Mouse (Mus musculus) hindbrain, postnatal 0 days (tissue): ENCODE results near the gene AC129217.1. TPM values are rescaled to one million over a fixed set of nuclear protein-coding genes. Genes with fewer than 3 reads are reported as not detected.

ENCODE experiments used
- ATAC-seq: fragments of 200-750 bp; cut with Nextera tagmentation; 2 replicates; pipeline ENCODE4 v1.8.0; 2017; ENCODE audit warnings: mild to moderate bottlenecking, moderate TSS enrichment, moderate library complexity
- DNase-seq: peaks from one replicate; pipeline ENCODE4 v3.0.0-alpha.2; 2015; ENCODE audit warnings: low spot score
- H3K27ac ChIP-seq: fragments of 300-500 bp; sonication (generic); 2 replicates; pipeline ENCODE4 v1.5.1; 2014; ENCODE audit warnings: mild to moderate bottlenecking
- H3K27me3 ChIP-seq: fragments of 300-500 bp; sonication (generic); 2 replicates; pipeline ENCODE4 v1.6.1; 2014; ENCODE audit warnings: low read length, mixed read lengths; ENCODE audit not compliant: insufficient read depth
- H3K36me3 ChIP-seq: fragments of 300-500 bp; sonication (generic); 2 replicates; pipeline ENCODE4 v1.6.1; 2014; ENCODE audit warnings: low read length, mixed read lengths; ENCODE audit not compliant: insufficient read depth
- H3K4me1 ChIP-seq: fragments of 300-500 bp; sonication (generic); 2 replicates; pipeline ENCODE4 v1.6.1; 2014; ENCODE audit warnings: antibody characterized with exemption, low read length, mixed read lengths; ENCODE audit not compliant: insufficient read depth
- H3K4me2 ChIP-seq: fragments of 300-500 bp; sonication (generic); 2 replicates; pipeline ENCODE4 v1.6.1; 2014; ENCODE audit warnings: low read depth, mild to moderate bottlenecking, low read length, moderate library complexity, mixed read lengths
- H3K4me3 ChIP-seq: fragments of 300-500 bp; sonication (generic); 2 replicates; pipeline ENCODE4 v1.5.1; 2014; ENCODE audit warnings: low read length
- H3K9ac ChIP-seq: fragments of 300-500 bp; sonication (generic); replicated peaks from 2 replicates; pipeline ENCODE4 v1.6.1; 2014; ENCODE audit warnings: mild to moderate bottlenecking, low read length, moderate library complexity, mixed read lengths
- H3K9me3 ChIP-seq: fragments of 300-500 bp; sonication (generic); 2 replicates; pipeline ENCODE4 v1.6.1; 2016; ENCODE audit warnings: low read length, mixed read lengths
- CTCF ChIP-seq: IDR thresholded peaks from 2 replicates; pipeline ENCODE4 v1.5.1; 2016; ENCODE audit warnings: antibody characterized with exemption, control low read depth, low read depth
- WGBS: fragments of 180-500 bp; shearing (Covaris S2); extraction: QIAGEN DNeasy Blood & Tissue Kit; methylation state at CpG from one replicate; pipeline ENCODE4 v1.1.7; 2014; 5-methylcytosine and 5-hydroxymethylcytosine counted together
- polyA plus RNA-seq: library from polyadenylated mRNA; unstranded; fragments of >200 nt; fragmentation: Nextera tagmentation; extraction: Ambion mirVana; gene quantifications from 2 replicates; pipeline ENCODE4 v1.2.1, GENCODE M21; 2015
- total RNA-seq: library from RNA; depleted of rRNA; stranded (reverse); fragments of >200 nt; gene quantifications from 2 replicates; pipeline ENCODE4 v1.2.3, GENCODE M21; 2014; rRNA removed

The AC129217.1 gene
- total RNA-seq = not detected in 2 replicates
- polyA plus RNA-seq = not detected in 2 replicates

DNA sequence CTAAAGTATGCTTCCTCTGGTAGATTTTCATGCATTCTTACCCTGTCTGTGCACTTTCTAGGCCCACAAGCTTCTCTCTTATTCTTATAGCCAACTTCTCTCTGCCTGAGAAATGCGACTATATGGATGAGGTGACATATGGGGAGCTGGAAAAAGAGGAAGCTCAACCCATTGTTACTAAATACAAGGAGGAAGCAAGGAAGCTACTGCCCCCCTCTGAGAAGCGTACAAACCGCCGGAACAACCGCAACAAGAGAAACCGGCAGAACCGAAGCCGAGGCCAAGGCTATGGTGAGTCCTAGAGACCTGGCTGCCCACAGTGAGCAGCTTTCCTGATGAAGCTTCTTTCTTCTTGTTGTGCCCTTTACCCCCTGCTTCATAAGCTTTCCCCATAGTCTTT lies at the start of gene AC129217.1:
Gene AC129217.1, plus strand, starts transcription at position 114 of the 400 bp plus-strand sequence.
- no peak within 1 kb of the TSS for H3K9ac ChIP-seq
- DNase-seq = no peak
- 87% methylated on average over 8 of the region's 8 CpGs for WGBS
- H3K4me3 ChIP-seq = no peak within 1 kb of the TSS
- no peak for ATAC-seq
- peaks cover 83% of the 10 kb centered on the region for H3K36me3 ChIP-seq
- no peak within 1 kb of the TSS for H3K27ac ChIP-seq
- no peaks in the 10 kb centered on the region for H3K27me3 ChIP-seq
- H3K4me1 ChIP-seq = no peaks in the 10 kb centered on the region
- no peak within 1 kb of the TSS for H3K4me2 ChIP-seq
- no peaks in the 10 kb centered on the region for H3K9me3 ChIP-seq
- no peak for TF ChIP-seq CTCF

GRCm38 (mm10) chr19:8786008-8786781 lies 43.4 kb upstream of the AC129217.1 start, which contains the start of gene Taf6l:
Taf6l (minus strand) TSS chr19:8786417.
- H3K4me1 ChIP-seq = no peaks in the 10 kb centered on the region
- H3K9ac ChIP-seq = peak within 1 kb of the TSS; percentile 55
- under 1% methylated on average over 32 of the region's 32 CpGs for WGBS
- DNase-seq = peak; percentile 97
- peak within 1 kb of the TSS; percentile 57 for H3K4me3 ChIP-seq
- peaks cover 17% of the 10 kb centered on the region; the same call in 1 of the 2 replicates for H3K36me3 ChIP-seq
- TF ChIP-seq CTCF = peak; percentile 63
- H3K9me3 ChIP-seq = no peaks in the 10 kb centered on the region
- H3K27ac ChIP-seq = peak within 1 kb of the TSS; percentile 64; the same call in 1 of the 2 replicates
- ATAC-seq = peak; percentile 100
- H3K27me3 ChIP-seq = no peaks in the 10 kb centered on the region
- H3K4me2 ChIP-seq = peak within 1 kb of the TSS; percentile 61

DNA sequence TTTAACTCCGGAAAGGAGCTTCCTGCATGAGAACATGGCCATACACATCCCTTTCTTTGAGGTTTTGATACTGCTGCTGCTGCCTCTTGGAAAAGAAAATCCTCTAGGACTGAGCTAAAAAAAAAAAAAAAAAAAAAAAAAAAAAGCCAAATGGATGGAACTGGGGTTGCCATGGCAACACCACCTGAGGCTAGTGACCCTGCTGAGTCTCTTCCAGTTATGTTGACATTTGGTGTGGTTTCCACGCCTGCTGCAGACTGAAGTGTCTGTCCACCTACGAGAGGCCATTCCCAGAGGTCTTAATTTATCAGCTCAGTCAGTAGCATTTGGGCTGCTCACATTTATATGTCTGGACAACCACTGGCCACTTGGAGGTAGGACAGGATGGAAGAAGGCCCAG lies 41.1 kb upstream of the AC129217.1 start:
- ATAC-seq = no peak
- no peak overlapping the region for H3K4me2 ChIP-seq
- no peaks in the 10 kb centered on the region for H3K9me3 ChIP-seq
- no peaks in the 10 kb centered on the region for H3K27me3 ChIP-seq
- peak; percentile 56 for DNase-seq
- no peak overlapping the region for H3K9ac ChIP-seq
- WGBS = 22% methylated on average over 3 of the region's 3 CpGs
- H3K27ac ChIP-seq = peak overlapping the region; percentile 42; the same call in 1 of the 2 replicates
- H3K4me1 ChIP-seq = no peaks in the 10 kb centered on the region
- no peak overlapping the region for H3K4me3 ChIP-seq
- H3K36me3 ChIP-seq = peaks cover 8% of the 10 kb centered on the region
- no peak for TF ChIP-seq CTCF

GRCm38 (mm10) chr19:8789171-8789570 lies 40.4 kb upstream of the AC129217.1 start:
- no peaks in the 10 kb centered on the region for H3K4me1 ChIP-seq
- DNase-seq (no peak), ATAC-seq (no peak)
- H3K27me3 ChIP-seq = no peaks in the 10 kb centered on the region
- H3K4me3 ChIP-seq = no peak overlapping the region
- no peak overlapping the region for H3K4me2 ChIP-seq
- 40% methylated on average over 1 of the region's 1 CpGs for WGBS
- H3K36me3 ChIP-seq = peaks cover 13% of the 10 kb centered on the region
- peak overlapping the region; percentile 42; the same call in 1 of the 2 replicates for H3K27ac ChIP-seq
- H3K9me3 ChIP-seq = no peaks in the 10 kb centered on the region
- TF ChIP-seq CTCF = no peak
- H3K9ac ChIP-seq = no peak overlapping the region

DNA sequence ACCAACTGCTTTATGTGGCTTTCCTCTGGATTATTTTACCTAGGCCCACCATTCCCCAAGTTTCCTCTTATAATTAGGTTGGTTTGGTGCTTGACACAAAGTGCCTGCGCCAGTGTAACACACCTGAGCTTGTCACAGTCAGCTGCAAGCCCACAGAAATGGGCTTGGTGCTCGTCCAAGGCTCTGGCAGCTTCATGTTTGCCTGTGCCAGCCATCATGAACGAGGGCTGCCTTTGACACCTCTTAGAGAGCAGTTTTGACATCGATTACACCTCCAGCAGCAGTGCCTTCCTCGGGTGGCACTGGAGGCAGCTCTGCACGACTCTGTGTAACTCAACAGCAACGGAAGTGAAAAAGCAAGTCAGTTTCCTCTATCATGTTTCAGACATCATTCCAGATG lies 39.4 kb upstream of the AC129217.1 start:
- no peak for TF ChIP-seq CTCF
- no peaks in the 10 kb centered on the region for H3K9me3 ChIP-seq
- no peaks in the 10 kb centered on the region for H3K4me1 ChIP-seq
- peaks cover 23% of the 10 kb centered on the region for H3K36me3 ChIP-seq
- no peaks in the 10 kb centered on the region for H3K27me3 ChIP-seq
- H3K4me2 ChIP-seq = no peak overlapping the region
- WGBS = 75% methylated on average over 7 of the region's 7 CpGs
- DNase-seq = no peak
- H3K4me3 ChIP-seq = no peak overlapping the region
- H3K9ac ChIP-seq = no peak overlapping the region
- H3K27ac ChIP-seq = no peak overlapping the region
- ATAC-seq = no peak

GRCm38 (mm10) chr19:8798264-8798946 lies 31.2 kb upstream of the AC129217.1 start, which contains the start of gene Polr2g:
Polr2g (minus strand) TSS chr19:8798577.
- H3K9me3 ChIP-seq = no peaks in the 10 kb centered on the region
- TF ChIP-seq CTCF = no peak
- peak within 1 kb of the TSS; percentile 76 for H3K27ac ChIP-seq
- H3K4me3 ChIP-seq = peak within 1 kb of the TSS; percentile 81
- peaks cover 23% of the 10 kb centered on the region for H3K36me3 ChIP-seq
- H3K4me2 ChIP-seq = peak within 1 kb of the TSS; percentile 76
- peak within 1 kb of the TSS; percentile 77 for H3K9ac ChIP-seq
- H3K4me1 ChIP-seq = peaks cover 3% of the 10 kb centered on the region; the same call in 1 of the 2 replicates
- DNase-seq (peak; percentile 96), ATAC-seq (peak; percentile 73)
- H3K27me3 ChIP-seq = no peaks in the 10 kb centered on the region
- WGBS = 2% methylated on average over 25 of the region's 25 CpGs
